Mouse (Mus musculus) C2C12 (cell line): ENCODE measurements around the gene Arhgap23. TPM values are rescaled to one million over a fixed set of nuclear protein-coding genes. Genes with fewer than 3 reads are reported as not detected.

Experiments
- H3K27me3 ChIP-seq: one replicate; pipeline ENCODE4 v1.6.1; 2011; ENCODE audit not compliant: control insufficient read depth, insufficient read depth, insufficient read length
- H3K36me3 ChIP-seq: one replicate; pipeline ENCODE4 v1.6.1; 2011; ENCODE audit not compliant: control insufficient read depth, insufficient read depth
- H3K4me3 ChIP-seq: one replicate; pipeline ENCODE4 v1.5.1; 2011; ENCODE audit warnings: mild to moderate bottlenecking, control low read depth; ENCODE audit not compliant: poor library complexity, insufficient read depth, severe bottlenecking
- H3K79me2 ChIP-seq: one replicate; pipeline ENCODE4 v1.6.1; 2011; ENCODE audit not compliant: control insufficient read depth, insufficient read depth
- H3K79me3 ChIP-seq: one replicate; pipeline ENCODE4 v1.6.1; 2011; ENCODE audit warnings: low read depth, control low read depth
- H3ac ChIP-seq: one replicate; pipeline ENCODE3; 2011; ENCODE audit warnings: low read depth; ENCODE audit not compliant: control insufficient read depth, insufficient read length
- CEBPB ChIP-seq: IDR thresholded peaks from one replicate; pipeline ENCODE4 v1.6.1; 2011; ENCODE audit warnings: low read depth, mild to moderate bottlenecking, control low read depth, moderate library complexity
- CTCF ChIP-seq: IDR thresholded peaks from one replicate; pipeline ENCODE4 v1.5.1; 2011; ENCODE audit not compliant: control insufficient read depth, insufficient read depth, insufficient read length
- FOSL1 ChIP-seq: IDR thresholded peaks from one replicate; pipeline ENCODE4 v1.8.0; 2011; ENCODE audit warnings: mild to moderate bottlenecking, low read length; ENCODE audit not compliant: poor library complexity, insufficient read depth, severe bottlenecking
- MAX ChIP-seq: IDR thresholded peaks from one replicate; pipeline ENCODE4 v1.6.1; 2011; ENCODE audit warnings: mild to moderate bottlenecking, control low read depth
- MYOD1 ChIP-seq: IDR thresholded peaks from one replicate; pipeline ENCODE4 v1.6.1; 2011; ENCODE audit warnings: low read depth; ENCODE audit not compliant: control insufficient read depth, insufficient read length
- MYOG ChIP-seq: IDR thresholded peaks from one replicate; pipeline ENCODE4 v1.6.1; 2011; ENCODE audit not compliant: control insufficient read depth, insufficient read length; ENCODE audit errors: extremely low read depth
- USF1 ChIP-seq: IDR thresholded peaks from one replicate; pipeline ENCODE4 v1.6.1; 2011; ENCODE audit warnings: low read depth, mild to moderate bottlenecking, control low read depth, moderate library complexity
- polyA plus RNA-seq: library from polyadenylated mRNA; unstranded; fragments of >200 nt; fragmentation: generic; extraction: Trizol; gene quantifications from one replicate; pipeline ENCODE4 v1.2.1, GENCODE M21; 2012; ENCODE audit warnings: missing spikeins

Arhgap23 gene
- polyA plus RNA-seq, 1 experiment, result 23.9 TPM

GRCm38 (mm10) chr11:97489589-97490324 lies 74.4 kb downstream of the Arhgap23 start:
- H3K79me2 ChIP-seq, result no peaks in the 10 kb centered on the region
- H3ac ChIP-seq, result no peak overlapping the region
- peak; percentile 87 for TF ChIP-seq CTCF
- TF ChIP-seq MYOG, result no peak
- no peak overlapping the region for H3K4me3 ChIP-seq
- peaks cover 87% of the 10 kb centered on the region for H3K36me3 ChIP-seq
- H3K27me3 ChIP-seq, result no peaks in the 10 kb centered on the region
- no peaks in the 10 kb centered on the region for H3K79me3 ChIP-seq

- H3ac ChIP-seq, result no peak overlapping the region
- H3K4me3 ChIP-seq, result no peak overlapping the region
- H3K27me3 ChIP-seq, result no peaks in the 10 kb centered on the region
- TF ChIP-seq MYOG (no peak), MAX (no peak), CTCF (no peak), FOSL1 (no peak)
- H3K36me3 ChIP-seq, result peaks cover 78% of the 10 kb centered on the region
- no peaks in the 10 kb centered on the region for H3K79me3 ChIP-seq
- H3K79me2 ChIP-seq, result no peaks in the 10 kb centered on the region
Measured at GRCm38 (mm10) chr11:97491640-97492039, 76.3 kb downstream of the Arhgap23 start.

GRCm38 (mm10) chr11:97492836-97493235 lies 77.5 kb downstream of the Arhgap23 start:
- Histone ChIP-seq H3K79me2 (no peaks in the 10 kb centered on the region), H3K36me3 (peaks cover 67% of the 10 kb centered on the region), H3K27me3 (no peaks in the 10 kb centered on the region)

GRCm38 (mm10) chr11:97497543-97497942 lies 82.2 kb downstream of the Arhgap23 start:
- TF ChIP-seq MYOD1, result no peak
- no peak for TF ChIP-seq MYOG
- TF ChIP-seq MAX, result no peak
- TF ChIP-seq CTCF, result no peak
- TF ChIP-seq CEBPB, result no peak
- TF ChIP-seq USF1, result no peak
- no peak for TF ChIP-seq FOSL1
- H3K27me3 ChIP-seq, result no peaks in the 10 kb centered on the region
- peaks cover 39% of the 10 kb centered on the region for H3K36me3 ChIP-seq
- H3K79me3 ChIP-seq, result no peaks in the 10 kb centered on the region
- no peak overlapping the region for H3K4me3 ChIP-seq
- no peaks in the 10 kb centered on the region for H3K79me2 ChIP-seq
- H3ac ChIP-seq, result no peak overlapping the region

More at GRCm38 (mm10) chr11:97492836-97493235, 77.5 kb downstream of the Arhgap23 start:
- H3K79me3 ChIP-seq, result no peaks in the 10 kb centered on the region
- no peak for TF ChIP-seq CTCF
- TF ChIP-seq MYOG, result no peak
- TF ChIP-seq MAX, result no peak
- TF ChIP-seq MYOD1, result no peak
- no peak for TF ChIP-seq CEBPB
- no peak for TF ChIP-seq USF1
- no peak for TF ChIP-seq FOSL1
- no peak overlapping the region for H3ac ChIP-seq
- no peak overlapping the region for H3K4me3 ChIP-seq

GRCm38 (mm10) chr11:97499865-97500719 lies 84.8 kb downstream of the Arhgap23 start, which contains the start of gene 4933428G20Rik:
Gene 4933428G20Rik (minus strand): TSS chr11:97500340.
- no peak within 1 kb of the TSS for H3ac ChIP-seq
- TF ChIP-seq CEBPB (no peak), MYOD1 (no peak), FOSL1 (no peak), MAX (no peak), CTCF (no peak)
- no peak within 1 kb of the TSS for H3K4me3 ChIP-seq
- peaks cover 15% of the 10 kb centered on the region for H3K36me3 ChIP-seq
- no peaks in the 10 kb centered on the region for H3K79me3 ChIP-seq
- no peaks in the 10 kb centered on the region for H3K79me2 ChIP-seq
- no peaks in the 10 kb centered on the region for H3K27me3 ChIP-seq

GRCm38 (mm10) chr11:97500720-97501448 lies 85.6 kb downstream of the Arhgap23 start:
- Histone ChIP-seq H3ac (no peak overlapping the region), H3K36me3 (peaks cover 12% of the 10 kb centered on the region), H3K79me2 (no peaks in the 10 kb centered on the region), H3K4me3 (no peak overlapping the region), H3K27me3 (no peaks in the 10 kb centered on the region), H3K79me3 (no peaks in the 10 kb centered on the region)
- TF ChIP-seq CEBPB, result no peak
